Mouse (Mus musculus) liver, adult 2 months (tissue): ENCODE measurements around the gene Bub1b. TPM values are rescaled to one million over a fixed set of nuclear protein-coding genes. Genes with fewer than 3 reads are reported as not detected.
A peak's percentile ranks its signal among the peaks of the same experiment; 100 is the strongest.
"Not testable (repeated sequence)": the region's sequence is repeated elsewhere in the genome, so short reads cannot be mapped to it uniquely, and the experiment has no call there.

Experiments used
- DNase-seq: peaks from one replicate; pipeline ENCODE4 v3.0.0-alpha.2; 2011; ENCODE audit warnings: low read depth, low spot score; ENCODE audit errors: extremely low read depth
- H3K27ac ChIP-seq: fragments of 200-500 bp; replicated peaks from 2 replicates; pipeline ENCODE4 v1.5.1; 2012; ENCODE audit warnings: low read depth, mild to moderate bottlenecking, control low read depth, inconsistent platforms, low read length; ENCODE audit not compliant: insufficient read depth
- H3K27me3 ChIP-seq: fragments of 200-500 bp; 2 replicates; pipeline ENCODE4 v1.6.1; 2012; ENCODE audit warnings: mild to moderate bottlenecking, moderate library complexity, low read length, inconsistent platforms; ENCODE audit not compliant: control insufficient read depth, insufficient read depth
- H3K36me3 ChIP-seq: fragments of 200-500 bp; 2 replicates; pipeline ENCODE4 v1.6.1; 2012; ENCODE audit warnings: low read length, inconsistent platforms; ENCODE audit not compliant: control insufficient read depth, insufficient read depth
- H3K4me1 ChIP-seq: fragments of 200-500 bp; 2 replicates; pipeline ENCODE4 v1.6.1; 2011; ENCODE audit warnings: low read length; ENCODE audit not compliant: control insufficient read depth, insufficient read depth
- H3K4me3 ChIP-seq: fragments of 200-500 bp; 2 replicates; pipeline ENCODE4 v1.5.1; 2011; ENCODE audit warnings: low read depth, mild to moderate bottlenecking, control low read depth, low read length, moderate library complexity; ENCODE audit not compliant: insufficient read depth
- H3K79me2 ChIP-seq: fragments of 200-500 bp; 2 replicates; pipeline ENCODE4 v1.6.1; 2012; ENCODE audit warnings: inconsistent platforms, mild to moderate bottlenecking, low read length, moderate library complexity; ENCODE audit not compliant: control insufficient read depth, insufficient read depth
- H3K9ac ChIP-seq: fragments of 200-500 bp; 2 replicates; pipeline ENCODE4 v1.6.1; 2012; ENCODE audit warnings: low read depth, mild to moderate bottlenecking, control low read depth, inconsistent platforms, low read length
- CTCF ChIP-seq: fragments of 200-500 bp; IDR thresholded peaks from 2 replicates; pipeline ENCODE4 v1.5.1; 2011; ENCODE audit warnings: low read depth, low read length, control low read depth
- POLR2A ChIP-seq: fragments of 200-500 bp; IDR thresholded peaks from 2 replicates; pipeline ENCODE4 v1.6.1; 2011; ENCODE audit warnings: low read length, control low read depth; ENCODE audit not compliant: insufficient read depth; ENCODE audit errors: extremely low read depth
- WGBS: fragments of 180-500 bp; shearing (Covaris S2); methylation state at CpG from one replicate; pipeline ENCODE4 v1.1.7; 2018; 5-methylcytosine and 5-hydroxymethylcytosine counted together
- polyA plus RNA-seq: library from polyadenylated mRNA; depleted of rRNA; stranded (reverse); fragments of >200 nt; gene quantifications from 2 replicates; pipeline ENCODE4 v1.2.3, GENCODE M21; 2012; rRNA removed
- total RNA-seq: library from RNA; depleted of rRNA; stranded (reverse); fragments of >200 nt; gene quantifications from 2 replicates; pipeline ENCODE4 v1.2.3, GENCODE M21; 2014; rRNA removed

The Bub1b gene
- total RNA-seq, result 0.65 and 2.3 TPM in 2 replicates
- 0.20 and 0.21 TPM in 2 replicates for polyA plus RNA-seq

DNA sequence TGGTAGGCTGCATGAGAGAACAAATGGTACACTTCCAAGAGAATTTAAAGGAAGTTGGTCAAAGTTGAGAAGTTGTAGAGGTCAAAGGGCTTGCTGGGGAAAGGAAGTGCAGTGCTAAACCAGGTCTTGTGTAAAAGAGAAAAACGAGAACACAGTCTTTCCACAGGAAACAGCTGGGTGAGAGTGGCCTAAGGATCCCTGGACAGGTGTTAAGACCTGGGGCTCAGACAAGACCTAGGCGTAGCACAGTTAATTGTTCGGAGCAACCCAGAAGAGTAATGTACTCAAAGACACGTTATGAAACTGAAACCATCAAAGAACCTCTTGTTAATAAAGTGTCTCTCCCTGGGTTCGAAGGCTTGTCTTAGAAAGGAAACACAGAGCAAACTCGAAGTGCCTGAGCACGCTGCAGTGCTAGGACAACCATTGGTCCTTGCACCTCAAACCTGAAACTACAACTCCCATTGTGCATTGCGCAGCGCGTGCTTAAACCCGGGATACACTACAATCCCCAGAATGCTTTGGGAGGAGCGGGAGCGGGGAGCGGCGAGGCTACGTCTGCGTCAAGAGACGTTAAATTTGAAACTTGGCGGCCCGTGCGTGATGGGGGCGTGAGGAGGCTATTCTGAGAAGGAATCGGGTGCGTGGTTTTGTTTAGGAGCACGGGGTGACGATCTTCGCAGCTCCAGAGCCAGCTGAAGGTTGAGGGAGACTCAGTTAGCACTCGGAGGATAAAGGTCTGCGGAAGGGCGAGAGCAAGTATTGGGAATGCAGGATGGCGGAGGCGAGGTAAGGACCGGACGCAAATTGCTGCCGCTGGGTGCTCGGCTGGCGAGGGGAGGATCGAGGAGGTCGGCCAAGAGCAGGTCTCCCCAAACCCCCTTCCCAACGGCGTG, at the start of gene Bub1b:
Gene Bub1b, plus strand, starts transcription at position 539 of the 896 bp plus-strand sequence.
- Histone ChIP-seq H3K36me3 (no peaks in the 10 kb centered on the region), H3K4me1 (no peaks in the 10 kb centered on the region), H3K27ac (no peak within 1 kb of the TSS), H3K9ac (peak within 1 kb of the TSS; percentile 28), H3K79me2 (no peaks in the 10 kb centered on the region), H3K27me3 (no peaks in the 10 kb centered on the region), H3K4me3 (peak within 1 kb of the TSS; percentile 57)
- WGBS, result 6% methylated on average over 41 of the region's 41 CpGs
- DNase-seq, result peak; percentile 87
- TF ChIP-seq POLR2A (no peak), CTCF (no peak)

DNA sequence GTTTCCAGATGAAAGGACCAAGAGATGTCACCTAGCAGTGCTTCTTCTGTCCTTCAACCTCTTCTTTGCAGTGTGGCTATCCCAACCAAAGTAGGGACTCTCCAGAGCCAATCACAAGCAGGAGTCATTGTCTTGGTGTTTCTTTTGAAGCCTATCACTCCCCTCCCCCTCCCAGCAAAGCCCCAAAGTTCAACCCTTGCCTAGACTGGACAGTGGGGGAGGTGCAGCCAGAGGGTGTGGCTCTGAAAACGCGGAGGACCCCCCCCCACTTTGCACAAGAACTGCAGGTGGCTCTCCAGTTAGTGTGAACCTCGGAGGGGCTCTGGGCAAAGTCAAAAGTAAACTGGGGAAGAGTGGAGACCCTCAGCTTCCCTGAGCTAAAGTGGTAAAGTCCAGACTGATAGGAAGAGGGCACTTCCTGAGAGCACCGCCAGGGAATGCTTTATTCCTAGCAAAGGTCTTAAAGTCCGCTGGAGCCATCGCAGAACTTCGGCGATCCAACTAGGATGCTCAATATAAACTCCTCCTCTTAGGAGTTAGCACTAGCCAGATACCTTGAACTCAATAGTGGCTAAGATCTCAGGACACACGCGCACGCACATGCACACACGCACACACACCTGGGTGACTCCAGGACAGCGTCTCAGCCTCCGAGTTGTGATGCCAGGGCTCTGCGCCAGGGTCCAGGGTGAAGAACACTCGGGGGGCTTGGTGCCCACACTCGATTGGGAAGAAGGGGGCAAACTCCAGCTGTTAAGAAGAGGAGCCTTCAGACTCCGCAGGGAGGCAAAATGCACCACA, 49.4 kb upstream of the Bub1b start:
- peak; percentile 57 for DNase-seq
- Histone ChIP-seq H3K79me2 (no peaks in the 10 kb centered on the region), H3K27ac (peak overlapping the region; percentile 69), H3K27me3 (no peaks in the 10 kb centered on the region), H3K36me3 (no peaks in the 10 kb centered on the region), H3K9ac (peak overlapping the region; percentile 83), H3K4me1 (peaks cover 38% of the 10 kb centered on the region), H3K4me3 (peak overlapping the region; percentile 67)
- TF ChIP-seq POLR2A (no peak), CTCF (no peak)
- WGBS, result under 1% methylated on average over 18 of the region's 18 CpGs

GRCm38 (mm10) chr2:118549507-118550473, 48.2 kb upstream of the Bub1b start, which contains the start of gene Bmf:
Gene Bmf (minus strand): TSS chr2:118549687.
- TF ChIP-seq POLR2A, result peak; percentile 85
- no peak for TF ChIP-seq CTCF
- no peaks in the 10 kb centered on the region for H3K79me2 ChIP-seq
- H3K36me3 ChIP-seq, result no peaks in the 10 kb centered on the region
- H3K27ac ChIP-seq, result peak within 1 kb of the TSS; percentile 59
- peak within 1 kb of the TSS; percentile 67 for H3K4me3 ChIP-seq
- peaks cover 31% of the 10 kb centered on the region for H3K4me1 ChIP-seq
- no peaks in the 10 kb centered on the region for H3K27me3 ChIP-seq
- WGBS, result under 1% methylated on average over 45 of the region's 45 CpGs
- peak within 1 kb of the TSS; percentile 83 for H3K9ac ChIP-seq
- peak; percentile 93 for DNase-seq

DNA sequence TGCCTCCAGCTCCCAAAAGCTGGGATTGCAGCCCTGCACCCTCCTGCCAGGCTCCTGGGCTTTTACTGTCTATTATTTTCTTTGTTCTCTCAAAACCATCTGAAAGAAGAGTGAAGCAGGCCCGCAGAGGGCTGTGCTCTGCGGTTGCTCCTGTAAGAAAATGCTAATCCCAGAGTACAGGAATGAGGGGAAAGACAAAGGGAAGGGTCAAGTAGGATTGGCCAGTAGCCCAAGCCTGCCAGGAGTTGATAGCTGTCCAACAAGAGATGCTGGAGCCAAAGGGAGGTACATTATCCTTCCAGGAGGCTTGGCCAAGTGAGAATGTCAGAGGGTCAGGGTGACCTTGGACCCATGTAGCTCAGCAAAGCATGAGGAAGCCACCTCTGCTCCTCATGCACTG, 46.4 kb upstream of the Bub1b start:
- Histone ChIP-seq H3K79me2 (no peaks in the 10 kb centered on the region), H3K4me3 (no peak overlapping the region), H3K36me3 (no peaks in the 10 kb centered on the region), H3K27ac (no peak overlapping the region), H3K27me3 (no peaks in the 10 kb centered on the region), H3K4me1 (peaks cover 17% of the 10 kb centered on the region), H3K9ac (no peak overlapping the region)
- no peak for TF ChIP-seq POLR2A
- no peak for TF ChIP-seq CTCF
- WGBS, result 72% methylated on average over 2 of the region's 2 CpGs
- no peak for DNase-seq

DNA sequence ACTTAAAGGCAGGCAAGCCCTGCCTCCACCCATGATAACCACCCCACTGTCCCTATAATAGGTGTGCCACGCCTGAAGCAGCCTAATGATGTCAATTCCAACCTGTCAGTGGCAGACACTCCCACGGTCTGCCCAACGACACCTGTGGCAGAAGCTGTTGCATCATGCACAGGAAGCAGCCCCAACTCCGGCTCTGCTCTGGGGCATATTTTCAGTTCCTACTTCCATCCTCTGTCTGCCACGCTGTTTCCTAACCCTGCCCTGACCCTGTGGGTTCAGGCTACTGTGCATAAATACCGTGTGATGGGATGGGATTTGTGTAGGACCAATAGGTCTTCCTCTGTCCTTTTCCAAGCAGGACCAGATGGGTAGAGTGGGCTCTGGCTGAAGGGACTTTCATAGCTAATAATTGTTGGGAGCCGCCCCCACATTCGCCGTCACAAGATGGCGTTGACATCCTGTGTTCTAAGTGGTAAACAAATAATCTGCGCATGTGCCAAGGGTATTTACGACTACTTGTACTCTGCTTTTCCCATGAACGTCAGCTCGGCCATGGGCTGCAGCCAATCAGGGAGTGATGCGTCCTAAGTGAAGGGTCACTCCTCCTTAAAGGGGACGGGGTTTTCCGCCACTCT, 43.5 kb upstream of the Bub1b start:
- H3K27me3 ChIP-seq, H3K79me2 ChIP-seq, H3K4me1 ChIP-seq, H3K36me3 ChIP-seq: not testable (repeated sequence)
- 78% methylated on average over 17 of the region's 17 CpGs for WGBS
- peak overlapping the region; percentile 76 for H3K27ac ChIP-seq
- peak overlapping the region; percentile 70 for H3K4me3 ChIP-seq
- peak; percentile 34 for DNase-seq
- peak overlapping the region; percentile 66 for H3K9ac ChIP-seq
